Mouse (Mus musculus): Measurements from ENCODE around the gene Msrb2. TPM values are rescaled to one million over a fixed set of nuclear protein-coding genes. Genes with fewer than 3 reads are reported as not detected.

Msrb2 gene
- 3.1 and 3.6 TPM in 2 replicates for polyA plus RNA-seq (2012; rRNA removed)

- Histone ChIP-seq H3K36me3 (ENCODE audit: control insufficient read depth, insufficient read depth, low read length) (no peaks in the 10 kb centered on the region), H3K27me3 (ENCODE audit: control insufficient read depth, insufficient read depth, low read length) (no peaks in the 10 kb centered on the region), H3K4me1 (ENCODE audit: control insufficient read depth, insufficient read depth, insufficient read length) (peaks cover 4% of the 10 kb centered on the region; the same call in 1 of the 2 replicates), H3K27ac (ENCODE audit: insufficient read depth, low read length) (peak within 1 kb of the TSS; percentile 75), H3K4me3 (ENCODE audit: extremely low read depth, insufficient read depth, insufficient read length) (peak within 1 kb of the TSS; percentile 96)
- WGBS: 2% methylated on average over 39 of the region's 39 CpGs
- TF ChIP-seq CTCF (IDR thresholded peaks at IDR 0.05; ENCODE audit: extremely low read depth, insufficient read depth, insufficient read length, insufficient replicate concordance) (peak; percentile 57; the same call in 1 of the 2 replicates), POLR2A (IDR thresholded peaks at IDR 0.05; ENCODE audit: low read depth, low read length) (no peak; the same call in 1 of the 2 replicates)
- peak; percentile 43 to 56 for DNase-seq (ENCODE audit: low read depth in 1 of 2, low spot score in 2 of 2)
These were observed at the start of gene Msrb2 for GRCm38 (mm10) chr2:19371390-19372158. Gene Msrb2 (plus strand): TSS chr2:19371440.

DNA sequence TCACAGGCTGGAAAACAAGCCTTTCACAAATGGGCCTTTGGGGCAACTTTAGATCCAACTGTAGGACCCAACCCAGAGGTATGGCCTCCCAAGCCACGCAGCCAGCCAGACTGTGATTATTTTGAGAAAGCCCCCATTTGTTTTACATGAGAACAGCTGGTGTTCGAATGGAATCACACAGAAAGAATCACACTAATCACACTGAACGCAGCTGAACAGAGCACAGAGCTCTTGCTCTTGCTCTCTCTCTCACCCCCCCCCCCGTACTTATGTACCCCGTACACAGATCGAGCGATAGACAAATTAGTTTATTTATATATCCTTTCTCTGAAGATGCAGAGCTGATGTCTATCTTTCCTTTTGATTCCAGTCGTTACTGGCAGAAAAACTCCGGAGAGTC is 48.8 kb upstream of the Msrb2 start:
- 93% methylated on average over 9 of the region's 9 CpGs for WGBS
- no peak for DNase-seq (ENCODE audit: low read depth in 1 of 2, low spot score in 2 of 2)
- Histone ChIP-seq H3K36me3 (ENCODE audit: control insufficient read depth, insufficient read depth, low read length) (no peaks in the 10 kb centered on the region), H3K4me3 (ENCODE audit: extremely low read depth, insufficient read depth, insufficient read length) (no peak overlapping the region), H3K27me3 (ENCODE audit: control insufficient read depth, insufficient read depth, low read length) (no peaks in the 10 kb centered on the region), H3K27ac (ENCODE audit: insufficient read depth, low read length) (no peak overlapping the region), H3K4me1 (ENCODE audit: control insufficient read depth, insufficient read depth, insufficient read length) (no peaks in the 10 kb centered on the region)
- no peak for TF ChIP-seq CTCF (IDR thresholded peaks at IDR 0.05; ENCODE audit: extremely low read depth, insufficient read depth, insufficient read length, insufficient replicate concordance)
- no peak for TF ChIP-seq POLR2A (IDR thresholded peaks at IDR 0.05; ENCODE audit: low read depth, low read length)

- Histone ChIP-seq H3K27me3 (ENCODE audit: control insufficient read depth, insufficient read depth, low read length) (no peaks in the 10 kb centered on the region), H3K4me3 (ENCODE audit: extremely low read depth, insufficient read depth, insufficient read length) (no peak overlapping the region), H3K27ac (ENCODE audit: insufficient read depth, low read length) (no peak overlapping the region), H3K4me1 (ENCODE audit: control insufficient read depth, insufficient read depth, insufficient read length) (no peaks in the 10 kb centered on the region), H3K36me3 (ENCODE audit: control insufficient read depth, insufficient read depth, low read length) (no peaks in the 10 kb centered on the region)
- no peak for TF ChIP-seq CTCF (IDR thresholded peaks at IDR 0.05; ENCODE audit: extremely low read depth, insufficient read depth, insufficient read length, insufficient replicate concordance)
- TF ChIP-seq POLR2A (IDR thresholded peaks at IDR 0.05; ENCODE audit: low read depth, low read length): no peak
- 90% methylated on average over 1 of the region's 1 CpGs for WGBS
- no peak for DNase-seq (ENCODE audit: low read depth in 1 of 2, low spot score in 2 of 2)
These were observed 44.9 kb upstream of the Msrb2 start for GRCm38 (mm10) chr2:19326376-19326775.

GRCm38 (mm10) chr2:19327811-19328210 is 43.4 kb upstream of the Msrb2 start:
- H3K4me3 ChIP-seq (ENCODE audit: extremely low read depth, insufficient read depth, insufficient read length): no peak overlapping the region
- H3K27me3 ChIP-seq (ENCODE audit: control insufficient read depth, insufficient read depth, low read length): no peaks in the 10 kb centered on the region
- DNase-seq (ENCODE audit: low read depth in 1 of 2, low spot score in 2 of 2): no peak
- WGBS: 77% methylated on average over 4 of the region's 4 CpGs
- TF ChIP-seq CTCF (IDR thresholded peaks at IDR 0.05; ENCODE audit: extremely low read depth, insufficient read depth, insufficient read length, insufficient replicate concordance) (no peak), POLR2A (IDR thresholded peaks at IDR 0.05; ENCODE audit: low read depth, low read length) (no peak)
- H3K4me1 ChIP-seq (ENCODE audit: control insufficient read depth, insufficient read depth, insufficient read length): no peaks in the 10 kb centered on the region
- H3K36me3 ChIP-seq (ENCODE audit: control insufficient read depth, insufficient read depth, low read length): no peaks in the 10 kb centered on the region
- H3K27ac ChIP-seq (ENCODE audit: insufficient read depth, low read length): no peak overlapping the region

DNA sequence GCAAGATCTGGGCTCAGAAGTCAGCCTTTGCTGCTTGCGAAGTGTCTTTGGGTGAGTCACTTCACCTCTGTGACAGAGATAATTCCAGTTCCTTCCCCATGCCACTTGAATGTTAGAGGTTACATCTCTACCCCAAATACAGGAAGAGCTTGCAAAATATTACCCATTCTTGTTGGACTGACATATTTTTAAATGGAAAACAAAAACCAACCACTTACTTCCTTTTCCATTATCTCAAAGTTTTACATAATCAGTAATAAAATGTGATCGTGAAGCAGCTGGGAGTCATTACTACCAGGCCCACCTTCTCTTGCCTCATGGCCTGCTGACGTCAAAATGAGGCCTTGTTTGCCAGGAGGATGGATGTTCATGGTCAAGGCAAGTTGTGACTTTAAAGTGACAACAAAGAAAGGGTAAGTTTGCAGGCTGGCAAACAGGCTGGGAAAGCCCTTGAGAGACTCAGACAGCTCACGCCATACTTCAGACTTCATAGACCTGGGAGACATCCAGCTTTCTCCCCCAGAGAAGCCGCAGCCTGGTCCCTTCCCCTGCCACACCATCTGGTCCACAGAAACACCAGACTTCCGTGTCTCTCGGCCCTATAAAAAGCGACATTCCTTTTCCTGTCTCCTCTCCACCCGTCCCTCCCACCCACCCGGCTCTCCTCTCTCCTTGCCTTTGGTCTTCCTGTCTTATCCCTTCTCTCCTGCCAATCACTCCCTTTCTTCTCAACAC is 27.2 kb upstream of the Msrb2 start:
- no peak for TF ChIP-seq POLR2A (IDR thresholded peaks at IDR 0.05; ENCODE audit: low read depth, low read length)
- no peak for TF ChIP-seq CTCF (IDR thresholded peaks at IDR 0.05; ENCODE audit: extremely low read depth, insufficient read depth, insufficient read length, insufficient replicate concordance)
- Histone ChIP-seq H3K4me3 (ENCODE audit: extremely low read depth, insufficient read depth, insufficient read length) (no peak overlapping the region), H3K27ac (ENCODE audit: insufficient read depth, low read length) (no peak overlapping the region), H3K27me3 (ENCODE audit: control insufficient read depth, insufficient read depth, low read length) (no peaks in the 10 kb centered on the region), H3K4me1 (ENCODE audit: control insufficient read depth, insufficient read depth, insufficient read length) (no peaks in the 10 kb centered on the region), H3K36me3 (ENCODE audit: control insufficient read depth, insufficient read depth, low read length) (no peaks in the 10 kb centered on the region)
- 41% methylated on average over 10 of the region's 10 CpGs for WGBS
- DNase-seq (ENCODE audit: low read depth in 1 of 2, low spot score in 2 of 2): no peak

- 22% methylated on average over 17 of the region's 20 CpGs for WGBS
- no peaks in the 10 kb centered on the region for H3K27me3 ChIP-seq (ENCODE audit: control insufficient read depth, insufficient read depth, low read length)
- no peaks in the 10 kb centered on the region for H3K4me1 ChIP-seq (ENCODE audit: control insufficient read depth, insufficient read depth, insufficient read length)
- H3K4me3 ChIP-seq (ENCODE audit: extremely low read depth, insufficient read depth, insufficient read length): no peak overlapping the region
- no peak overlapping the region for H3K27ac ChIP-seq (ENCODE audit: insufficient read depth, low read length)
- peak; percentile 62 to 80 for DNase-seq (ENCODE audit: low read depth in 1 of 2, low spot score in 2 of 2)
- no peaks in the 10 kb centered on the region for H3K36me3 ChIP-seq (ENCODE audit: control insufficient read depth, insufficient read depth, low read length)
- TF ChIP-seq CTCF (IDR thresholded peaks at IDR 0.05; ENCODE audit: extremely low read depth, insufficient read depth, insufficient read length, insufficient replicate concordance) (peak; percentile 87; the same call in 1 of the 2 replicates), POLR2A (IDR thresholded peaks at IDR 0.05; ENCODE audit: low read depth, low read length) (no peak)
These were observed 26.4 kb upstream of the Msrb2 start for GRCm38 (mm10) chr2:19344636-19345413.
